Mouse (Mus musculus): Measurements from ENCODE around the gene Rtl5. TPM values are rescaled to one million over a fixed set of nuclear protein-coding genes. Genes with fewer than 3 reads are reported as not detected.
A peak's percentile ranks its signal among the peaks of the same experiment; 100 is the strongest.

The Rtl5 gene
- polyA plus RNA-seq, 1 experiment from 2014 or later: 0.43 TPM

DNA sequence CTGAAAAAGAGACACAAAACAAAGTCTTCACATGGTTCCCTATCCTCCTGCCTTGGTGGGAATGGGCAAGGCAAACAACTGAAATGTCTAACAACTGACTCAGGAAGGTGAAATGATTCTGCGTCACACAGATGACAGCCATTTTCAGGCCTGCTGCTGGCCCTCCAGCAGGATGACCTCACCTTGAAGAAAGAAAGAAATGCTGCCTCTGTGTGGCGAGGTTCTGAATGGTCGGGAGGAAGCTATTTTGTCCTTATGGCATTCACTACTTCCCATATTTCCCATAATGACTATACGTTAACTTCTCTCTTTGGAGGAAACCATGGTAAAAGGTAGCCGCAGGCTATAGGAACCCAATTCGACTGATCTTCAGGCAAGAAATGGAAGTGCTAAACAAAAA is 4.0 kb downstream of the Rtl5 start:
- ATAC-seq: no peak
- Histone ChIP-seq H3K4me3 (ENCODE audit: low read depth, low read length) (no peak overlapping the region), H3K4me1 (replicated peaks; ENCODE audit: control insufficient read depth, insufficient read depth, low read length) (no peaks in the 10 kb centered on the region), H3K27me3 (replicated peaks; ENCODE audit: control insufficient read depth, insufficient read depth, low read length) (0 out of 2 replicates have a peak, but pooled peaks cover 3% of the 10 kb centered on the region), H3K9me3 (ENCODE audit: control insufficient read depth) (no peaks in the 10 kb centered on the region), H3K27ac (ENCODE audit: low read depth, low read length) (no peak overlapping the region), H3K4me2 (replicated peaks; ENCODE audit: low read depth) (no peak overlapping the region), H3K9ac (ENCODE audit: low read depth, low read length) (no peak overlapping the region), H3K36me3 (ENCODE audit: control insufficient read depth, insufficient read depth) (no peaks in the 10 kb centered on the region)
- WGBS: 73% methylated on average over 6 of the region's 6 CpGs
- peak; percentile 31 for TF ChIP-seq CTCF (IDR thresholded peaks at IDR 0.05; ENCODE audit: low read depth)

DNA sequence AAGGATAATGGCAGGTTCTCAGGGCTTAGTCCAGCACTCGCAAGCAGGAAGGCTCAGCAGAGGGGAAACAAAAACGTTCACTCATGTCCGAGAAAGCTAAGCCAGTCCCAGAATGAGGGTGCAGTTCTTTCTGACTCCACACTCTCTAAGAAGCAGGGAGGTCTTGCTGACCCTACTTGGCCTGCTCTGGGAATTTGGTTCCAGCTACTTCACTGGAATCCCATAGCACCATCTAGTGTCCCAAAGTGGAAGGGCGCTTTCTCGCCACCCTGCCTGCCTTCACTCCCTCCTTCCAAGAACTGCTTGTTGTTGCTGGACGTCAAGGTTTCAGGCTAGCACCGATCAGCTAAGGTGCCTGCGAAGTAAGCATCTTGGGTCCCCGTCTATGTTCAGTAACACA is 5.0 kb downstream of the Rtl5 start:
- 28% methylated on average over 9 of the region's 9 CpGs for WGBS
- peak; percentile 91 for TF ChIP-seq CTCF (IDR thresholded peaks at IDR 0.05; ENCODE audit: low read depth)
- Histone ChIP-seq H3K4me1 (replicated peaks; ENCODE audit: control insufficient read depth, insufficient read depth, low read length) (no peaks in the 10 kb centered on the region), H3K27me3 (replicated peaks; ENCODE audit: control insufficient read depth, insufficient read depth, low read length) (no peaks in the 10 kb centered on the region), H3K9ac (ENCODE audit: low read depth, low read length) (no peak overlapping the region), H3K4me3 (ENCODE audit: low read depth, low read length) (no peak overlapping the region), H3K9me3 (ENCODE audit: control insufficient read depth) (no peaks in the 10 kb centered on the region), H3K36me3 (ENCODE audit: control insufficient read depth, insufficient read depth) (no peaks in the 10 kb centered on the region), H3K4me2 (replicated peaks; ENCODE audit: low read depth) (no peak overlapping the region), H3K27ac (ENCODE audit: low read depth, low read length) (no peak overlapping the region)
- no peak for ATAC-seq

DNA sequence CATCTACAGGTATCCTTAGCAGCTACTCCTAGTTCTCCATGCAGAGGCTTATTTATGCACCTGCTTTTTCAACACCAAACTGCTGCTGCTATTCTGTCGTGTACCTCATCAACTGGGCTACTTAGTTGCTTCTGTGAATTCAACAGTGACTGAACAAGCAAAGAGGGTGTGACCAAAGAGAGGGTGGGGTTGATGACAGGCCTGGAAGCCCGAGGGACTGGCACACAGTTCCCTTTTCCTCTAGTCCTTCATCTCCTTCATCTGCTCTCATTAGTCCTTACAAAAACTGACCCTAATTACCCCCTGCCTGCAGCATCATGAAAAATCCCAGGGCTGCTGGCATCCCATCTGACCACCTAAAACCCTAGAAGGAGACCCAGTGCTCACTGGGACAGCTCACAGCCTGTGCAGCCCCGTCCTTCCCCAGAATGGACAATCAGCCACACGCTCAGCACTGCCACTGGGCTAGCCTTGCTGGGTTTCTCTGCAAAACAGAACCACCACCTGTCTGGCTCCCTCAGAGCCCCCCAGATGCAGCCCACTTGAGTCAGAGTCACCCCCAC is 5.8 kb downstream of the Rtl5 start:
- Histone ChIP-seq H3K9me3 (ENCODE audit: control insufficient read depth) (no peaks in the 10 kb centered on the region), H3K4me3 (ENCODE audit: low read depth, low read length) (no peak overlapping the region), H3K36me3 (ENCODE audit: control insufficient read depth, insufficient read depth) (no peaks in the 10 kb centered on the region), H3K4me2 (replicated peaks; ENCODE audit: low read depth) (no peak overlapping the region), H3K9ac (ENCODE audit: low read depth, low read length) (no peak overlapping the region), H3K27me3 (replicated peaks; ENCODE audit: control insufficient read depth, insufficient read depth, low read length) (no peaks in the 10 kb centered on the region), H3K4me1 (replicated peaks; ENCODE audit: control insufficient read depth, insufficient read depth, low read length) (no peaks in the 10 kb centered on the region), H3K27ac (ENCODE audit: low read depth, low read length) (no peak overlapping the region)
- TF ChIP-seq CTCF (IDR thresholded peaks at IDR 0.05; ENCODE audit: low read depth): no peak
- ATAC-seq: no peak
- 50% methylated on average over 4 of the region's 4 CpGs for WGBS

DNA sequence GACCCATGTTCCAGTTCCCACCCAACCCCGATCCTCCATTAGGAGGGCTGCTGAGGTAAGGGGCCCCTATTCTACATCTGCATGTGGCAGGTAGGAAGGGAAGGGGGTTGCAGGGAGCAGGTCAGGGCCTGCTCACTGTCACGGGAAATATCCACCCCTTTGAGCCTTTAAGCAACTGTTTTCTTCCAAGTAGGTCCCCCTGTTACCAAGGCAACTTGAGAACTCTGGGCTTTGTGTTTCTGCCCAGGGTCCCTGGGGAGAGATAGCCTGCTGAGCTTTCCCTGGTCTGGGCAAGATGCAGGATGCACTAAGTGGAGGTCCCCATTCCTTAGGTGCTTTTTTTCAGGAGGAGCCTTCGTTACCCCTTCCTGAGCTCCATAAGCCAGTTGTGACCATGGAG is 7.0 kb downstream of the Rtl5 start:
- H3K4me2 ChIP-seq (replicated peaks; ENCODE audit: low read depth): no peak overlapping the region
- no peaks in the 10 kb centered on the region for H3K4me1 ChIP-seq (replicated peaks; ENCODE audit: control insufficient read depth, insufficient read depth, low read length)
- no peak for TF ChIP-seq CTCF (IDR thresholded peaks at IDR 0.05; ENCODE audit: low read depth)
- no peak for ATAC-seq
- H3K9ac ChIP-seq (ENCODE audit: low read depth, low read length): no peak overlapping the region
- H3K27me3 ChIP-seq (replicated peaks; ENCODE audit: control insufficient read depth, insufficient read depth, low read length): no peaks in the 10 kb centered on the region
- H3K4me3 ChIP-seq (ENCODE audit: low read depth, low read length): no peak overlapping the region
- WGBS: 83% methylated on average over 3 of the region's 3 CpGs
- H3K9me3 ChIP-seq (ENCODE audit: control insufficient read depth): no peaks in the 10 kb centered on the region
- no peak overlapping the region for H3K27ac ChIP-seq (ENCODE audit: low read depth, low read length)
- no peaks in the 10 kb centered on the region for H3K36me3 ChIP-seq (ENCODE audit: control insufficient read depth, insufficient read depth)

DNA sequence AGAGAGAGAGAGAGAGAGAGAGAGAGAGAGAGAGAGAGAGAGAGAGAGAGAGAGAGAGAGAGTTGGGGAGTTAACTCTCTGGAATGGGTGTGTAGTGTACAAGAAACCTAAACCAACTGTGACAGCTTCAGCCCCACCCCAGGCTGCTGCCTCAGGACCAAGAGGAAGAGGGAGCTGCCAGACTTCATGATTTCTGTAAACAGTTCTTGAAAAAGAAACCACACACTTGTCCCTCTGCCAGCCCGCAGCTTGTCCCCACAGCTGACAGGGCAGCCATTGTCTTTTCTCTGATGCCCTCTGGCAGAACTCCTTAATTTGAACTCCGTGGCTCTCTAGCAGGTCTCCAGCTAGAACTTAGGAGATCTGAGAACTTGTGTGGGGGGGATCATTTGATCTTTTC is 10.2 kb downstream of the Rtl5 start:
- H3K9me3 ChIP-seq (ENCODE audit: control insufficient read depth): no peaks in the 10 kb centered on the region
- H3K4me1 ChIP-seq (replicated peaks; ENCODE audit: control insufficient read depth, insufficient read depth, low read length): no peaks in the 10 kb centered on the region
- H3K9ac ChIP-seq (ENCODE audit: low read depth, low read length): no peak overlapping the region
- no peak for TF ChIP-seq CTCF (IDR thresholded peaks at IDR 0.05; ENCODE audit: low read depth)
- 45% methylated on average over 2 of the region's 2 CpGs for WGBS
- H3K36me3 ChIP-seq (ENCODE audit: control insufficient read depth, insufficient read depth): no peaks in the 10 kb centered on the region
- H3K27ac ChIP-seq (ENCODE audit: low read depth, low read length): no peak overlapping the region
- no peak for ATAC-seq
- no peak overlapping the region for H3K4me3 ChIP-seq (ENCODE audit: low read depth, low read length)
- no peak overlapping the region for H3K4me2 ChIP-seq (replicated peaks; ENCODE audit: low read depth)
- H3K27me3 ChIP-seq (replicated peaks; ENCODE audit: control insufficient read depth, insufficient read depth, low read length): no peaks in the 10 kb centered on the region

DNA sequence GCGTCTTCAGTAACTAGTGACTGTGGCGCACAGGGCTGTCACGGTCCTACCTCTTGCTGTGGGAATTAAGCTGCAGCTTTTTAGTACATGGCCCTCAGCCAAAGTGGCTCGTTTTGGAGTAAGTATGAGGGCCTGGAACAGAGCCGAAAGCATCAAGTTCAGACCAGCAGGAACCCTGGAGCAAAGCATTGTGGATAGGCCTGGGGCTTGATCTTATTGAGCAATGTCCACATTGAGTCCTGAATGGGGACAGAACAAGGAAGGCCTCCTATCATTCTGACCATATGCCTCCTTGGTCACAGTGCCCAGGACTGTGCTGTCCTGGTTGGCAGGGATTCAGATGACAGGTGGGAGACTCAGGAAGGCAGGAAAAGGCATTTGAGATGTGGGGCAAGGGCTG is 10.9 kb downstream of the Rtl5 start:
- Histone ChIP-seq H3K9ac (ENCODE audit: low read depth, low read length) (no peak overlapping the region), H3K27me3 (replicated peaks; ENCODE audit: control insufficient read depth, insufficient read depth, low read length) (no peaks in the 10 kb centered on the region), H3K4me1 (replicated peaks; ENCODE audit: control insufficient read depth, insufficient read depth, low read length) (no peaks in the 10 kb centered on the region), H3K27ac (ENCODE audit: low read depth, low read length) (no peak overlapping the region), H3K4me2 (replicated peaks; ENCODE audit: low read depth) (no peak overlapping the region), H3K4me3 (ENCODE audit: low read depth, low read length) (no peak overlapping the region), H3K36me3 (ENCODE audit: control insufficient read depth, insufficient read depth) (no peaks in the 10 kb centered on the region), H3K9me3 (ENCODE audit: control insufficient read depth) (no peaks in the 10 kb centered on the region)
- ATAC-seq: no peak
- 76% methylated on average over 5 of the region's 5 CpGs for WGBS
- no peak for TF ChIP-seq CTCF (IDR thresholded peaks at IDR 0.05; ENCODE audit: low read depth)

DNA sequence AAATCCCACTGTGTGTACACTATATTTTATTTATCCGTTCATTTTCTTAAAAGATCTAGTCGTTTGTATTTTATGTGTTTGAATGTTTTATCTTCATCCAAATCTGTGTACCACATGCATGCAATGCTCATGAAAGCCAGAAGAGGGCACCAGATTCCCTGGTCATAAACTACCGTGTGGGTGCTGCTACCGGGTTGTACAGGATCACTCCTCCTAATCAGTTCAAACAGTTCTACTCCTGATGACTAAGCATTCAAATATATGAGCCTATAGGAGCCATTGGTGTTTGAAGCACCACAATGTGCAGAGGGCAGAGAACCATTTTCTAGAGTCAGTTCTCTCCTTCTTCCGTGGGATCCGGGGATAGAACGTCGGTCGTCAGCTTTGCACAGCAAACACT is 11.7 kb downstream of the Rtl5 start:
- 61% methylated on average over 9 of the region's 9 CpGs for WGBS
- no peaks in the 10 kb centered on the region for H3K27me3 ChIP-seq (replicated peaks; ENCODE audit: control insufficient read depth, insufficient read depth, low read length)
- H3K4me3 ChIP-seq (ENCODE audit: low read depth, low read length): no peak overlapping the region
- no peak overlapping the region for H3K9ac ChIP-seq (ENCODE audit: low read depth, low read length)
- no peak overlapping the region for H3K27ac ChIP-seq (ENCODE audit: low read depth, low read length)
- no peaks in the 10 kb centered on the region for H3K9me3 ChIP-seq (ENCODE audit: control insufficient read depth)
- ATAC-seq: no peak
- no peaks in the 10 kb centered on the region for H3K36me3 ChIP-seq (ENCODE audit: control insufficient read depth, insufficient read depth)
- H3K4me1 ChIP-seq (replicated peaks; ENCODE audit: control insufficient read depth, insufficient read depth, low read length): no peaks in the 10 kb centered on the region
- TF ChIP-seq CTCF (IDR thresholded peaks at IDR 0.05; ENCODE audit: low read depth): peak; percentile 72
- H3K4me2 ChIP-seq (replicated peaks; ENCODE audit: low read depth): no peak overlapping the region

All from intestine, postnatal 0 days (tissue).